Mouse (Mus musculus) heart, embryonic 14.5 days (tissue): ENCODE results near the gene Blmh. TPM values are rescaled to one million over a fixed set of nuclear protein-coding genes. Genes with fewer than 3 reads are reported as not detected.

ENCODE experiments used
- polyA plus RNA-seq: library from polyadenylated mRNA; unstranded; fragments of >200 nt; fragmentation: Nextera tagmentation; extraction: Ambion mirVana; gene quantifications from 2 replicates; pipeline ENCODE4 v1.2.1, GENCODE M21; 2014

The Blmh gene
- polyA plus RNA-seq, 1 experiment from 2014 or later: 89.7 TPM

Other genes with a start within 250 kb of the Blmh start
- gene Trarg1, start 245.0 kb upstream of the Blmh start, polyA plus RNA-seq: 0.08 TPM in 1 of 2 replicates, not detected in the other
- gene Gosr1, start 161.2 kb upstream of the Blmh start, polyA plus RNA-seq: 20.3 and 23.2 TPM in 2 replicates
- 23.4 and 24.1 TPM in 2 replicates for gene Cpd, start 77.8 kb upstream of the Blmh start, polyA plus RNA-seq
- 0.39 TPM in 1 of 2 replicates, not detected in the other for gene Tmigd1, start 22.6 kb upstream of the Blmh start, polyA plus RNA-seq
- 0.47 and 0.49 TPM in 2 replicates for gene Slc6a4, start 73.8 kb downstream of the Blmh start, polyA plus RNA-seq
- gene Nsrp1, start 153.6 kb downstream of the Blmh start, polyA plus RNA-seq: 44.6 and 48.0 TPM in 2 replicates